Mouse (Mus musculus) C2C12 (cell line): ENCODE data around the gene Ksr2. TPM values are rescaled to one million over a fixed set of nuclear protein-coding genes. Genes with fewer than 3 reads are reported as not detected.

Source experiments
- H3K27me3 ChIP-seq: one replicate; pipeline ENCODE4 v1.6.1; 2011; ENCODE audit not compliant: control insufficient read depth, insufficient read depth, insufficient read length
- H3K36me3 ChIP-seq: one replicate; pipeline ENCODE4 v1.6.1; 2011; ENCODE audit not compliant: control insufficient read depth, insufficient read depth
- H3K4me3 ChIP-seq: one replicate; pipeline ENCODE4 v1.5.1; 2011; ENCODE audit warnings: mild to moderate bottlenecking, control low read depth; ENCODE audit not compliant: poor library complexity, insufficient read depth, severe bottlenecking
- H3K79me2 ChIP-seq: one replicate; pipeline ENCODE4 v1.6.1; 2011; ENCODE audit not compliant: control insufficient read depth, insufficient read depth
- H3K79me3 ChIP-seq: one replicate; pipeline ENCODE4 v1.6.1; 2011; ENCODE audit warnings: low read depth, control low read depth
- H3ac ChIP-seq: one replicate; pipeline ENCODE3; 2011; ENCODE audit warnings: low read depth; ENCODE audit not compliant: control insufficient read depth, insufficient read length
- CEBPB ChIP-seq: IDR thresholded peaks from one replicate; pipeline ENCODE4 v1.6.1; 2011; ENCODE audit warnings: low read depth, mild to moderate bottlenecking, control low read depth, moderate library complexity
- CTCF ChIP-seq: IDR thresholded peaks from one replicate; pipeline ENCODE4 v1.5.1; 2011; ENCODE audit not compliant: control insufficient read depth, insufficient read depth, insufficient read length
- FOSL1 ChIP-seq: IDR thresholded peaks from one replicate; pipeline ENCODE4 v1.8.0; 2011; ENCODE audit warnings: mild to moderate bottlenecking, low read length; ENCODE audit not compliant: poor library complexity, insufficient read depth, severe bottlenecking
- MAX ChIP-seq: IDR thresholded peaks from one replicate; pipeline ENCODE4 v1.6.1; 2011; ENCODE audit warnings: mild to moderate bottlenecking, control low read depth
- MYOD1 ChIP-seq: IDR thresholded peaks from one replicate; pipeline ENCODE4 v1.6.1; 2011; ENCODE audit warnings: low read depth; ENCODE audit not compliant: control insufficient read depth, insufficient read length
- MYOG ChIP-seq: IDR thresholded peaks from one replicate; pipeline ENCODE4 v1.6.1; 2011; ENCODE audit not compliant: control insufficient read depth, insufficient read length; ENCODE audit errors: extremely low read depth
- USF1 ChIP-seq: IDR thresholded peaks from one replicate; pipeline ENCODE4 v1.6.1; 2011; ENCODE audit warnings: low read depth, mild to moderate bottlenecking, control low read depth, moderate library complexity
- polyA plus RNA-seq: library from polyadenylated mRNA; unstranded; fragments of >200 nt; fragmentation: generic; extraction: Trizol; gene quantifications from one replicate; pipeline ENCODE4 v1.2.1, GENCODE M21; 2012; ENCODE audit warnings: missing spikeins

Gene Ksr2
- polyA plus RNA-seq, 1 experiment, result 0.01 TPM

GRCm38 (mm10) chr5:117671362-117671761 lies 257.6 kb downstream of the Ksr2 start:
- H3K27me3 ChIP-seq, result no peaks in the 10 kb centered on the region
- no peak overlapping the region for H3ac ChIP-seq
- H3K79me2 ChIP-seq, result no peaks in the 10 kb centered on the region
- no peaks in the 10 kb centered on the region for H3K36me3 ChIP-seq
- H3K79me3 ChIP-seq, result no peaks in the 10 kb centered on the region
- no peak overlapping the region for H3K4me3 ChIP-seq
- TF ChIP-seq FOSL1, result no peak
- no peak for TF ChIP-seq MYOD1

DNA sequence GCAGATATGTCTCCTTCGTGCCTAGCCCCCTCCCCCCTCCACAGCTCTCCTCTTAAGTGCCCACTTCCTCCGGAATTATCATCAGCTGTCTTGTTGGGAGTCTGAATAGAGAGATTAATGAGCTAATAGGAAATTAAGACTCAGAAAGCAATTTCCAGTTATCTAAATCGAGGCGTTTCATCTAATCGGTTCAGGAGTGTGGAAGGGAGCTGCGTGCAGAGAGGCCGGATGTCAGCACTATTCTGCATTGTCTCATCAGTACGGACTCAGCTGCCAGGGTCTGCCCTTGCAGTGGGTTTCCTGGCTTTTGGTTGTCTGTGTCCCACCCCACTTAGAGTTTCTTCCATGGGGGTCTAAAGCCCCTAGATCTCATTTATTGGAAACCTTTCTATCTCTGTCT lies 262.0 kb downstream of the Ksr2 start:
- Histone ChIP-seq H3K79me2 (no peaks in the 10 kb centered on the region), H3K4me3 (no peak overlapping the region), H3K36me3 (no peaks in the 10 kb centered on the region), H3ac (no peak overlapping the region), H3K79me3 (no peaks in the 10 kb centered on the region), H3K27me3 (no peaks in the 10 kb centered on the region)
- TF ChIP-seq CEBPB (no peak), FOSL1 (no peak), USF1 (no peak), CTCF (no peak), MAX (no peak), MYOD1 (no peak), MYOG (no peak)

DNA sequence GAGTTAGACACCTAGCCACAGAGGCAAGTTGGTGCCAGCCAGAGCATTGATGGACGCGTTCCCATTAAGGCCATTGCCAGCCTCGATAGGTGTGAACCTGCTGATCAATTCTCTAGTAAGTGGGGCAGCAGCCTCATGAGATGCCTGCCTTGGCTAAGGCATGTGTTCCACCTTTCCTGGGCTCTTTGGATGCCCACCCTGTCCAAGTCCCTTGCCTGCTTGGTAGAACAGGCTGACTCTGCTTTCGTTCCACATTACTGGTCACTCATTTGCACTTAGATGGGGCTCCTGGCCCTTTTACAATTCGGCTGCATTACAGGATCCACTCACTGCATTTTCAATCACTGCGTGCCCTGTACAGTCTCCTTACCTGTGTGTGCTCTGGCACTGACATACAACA lies 263.4 kb downstream of the Ksr2 start:
- H3K36me3 ChIP-seq, result no peaks in the 10 kb centered on the region
- H3K79me3 ChIP-seq, result no peaks in the 10 kb centered on the region
- TF ChIP-seq MYOD1, result no peak
- no peak for TF ChIP-seq USF1
- TF ChIP-seq MYOG, result no peak
- TF ChIP-seq MAX, result no peak
- no peak for TF ChIP-seq CEBPB
- TF ChIP-seq FOSL1, result no peak
- no peak for TF ChIP-seq CTCF
- no peak overlapping the region for H3ac ChIP-seq
- no peaks in the 10 kb centered on the region for H3K79me2 ChIP-seq
- H3K27me3 ChIP-seq, result no peaks in the 10 kb centered on the region
- H3K4me3 ChIP-seq, result no peak overlapping the region

DNA sequence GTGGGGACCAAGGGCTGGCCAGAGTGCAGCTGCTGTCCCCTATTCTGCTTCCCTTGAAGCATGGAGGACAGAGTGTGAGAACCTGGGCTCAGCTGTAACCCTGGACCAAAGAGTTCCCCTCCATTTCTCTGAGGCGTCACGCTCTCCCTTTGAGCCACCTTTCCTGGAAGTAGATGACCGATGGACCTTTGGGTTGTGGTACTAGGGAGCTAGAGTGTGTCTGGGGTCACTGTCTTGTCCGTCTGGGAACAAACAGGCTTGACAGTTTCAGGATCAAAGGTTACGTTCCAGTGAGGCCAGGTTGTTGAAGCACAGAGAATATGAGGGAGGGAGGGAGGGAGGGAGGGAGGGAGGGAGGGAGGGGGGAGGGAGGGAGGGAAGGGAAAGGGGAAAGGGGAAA lies 264.6 kb downstream of the Ksr2 start:
- TF ChIP-seq USF1 (no peak), CTCF (no peak), MYOD1 (no peak), CEBPB (no peak), MYOG (no peak), MAX (no peak), FOSL1 (no peak)
- Histone ChIP-seq H3K79me3 (no peaks in the 10 kb centered on the region), H3ac (no peak overlapping the region), H3K79me2 (no peaks in the 10 kb centered on the region), H3K36me3 (no peaks in the 10 kb centered on the region), H3K4me3 (no peak overlapping the region), H3K27me3 (no peaks in the 10 kb centered on the region)

GRCm38 (mm10) chr5:117682226-117682625 lies 268.4 kb downstream of the Ksr2 start:
- no peak overlapping the region for H3ac ChIP-seq
- H3K4me3 ChIP-seq, result no peak overlapping the region
- no peaks in the 10 kb centered on the region for H3K79me3 ChIP-seq
- H3K79me2 ChIP-seq, result no peaks in the 10 kb centered on the region
- no peak for TF ChIP-seq CEBPB
- no peak for TF ChIP-seq MYOG
- TF ChIP-seq FOSL1, result no peak
- TF ChIP-seq MYOD1, result no peak
- no peak for TF ChIP-seq USF1
- no peak for TF ChIP-seq CTCF
- TF ChIP-seq MAX, result no peak
- H3K27me3 ChIP-seq, result no peaks in the 10 kb centered on the region
- H3K36me3 ChIP-seq, result no peaks in the 10 kb centered on the region

- Histone ChIP-seq H3K36me3 (no peaks in the 10 kb centered on the region), H3K4me3 (no peak overlapping the region), H3K27me3 (no peaks in the 10 kb centered on the region), H3K79me2 (no peaks in the 10 kb centered on the region), H3ac (no peak overlapping the region), H3K79me3 (no peaks in the 10 kb centered on the region)
- no peak for TF ChIP-seq USF1
- TF ChIP-seq MAX, result no peak
- no peak for TF ChIP-seq MYOD1
- TF ChIP-seq CTCF, result no peak
- TF ChIP-seq CEBPB, result no peak
- TF ChIP-seq MYOG, result no peak
- TF ChIP-seq FOSL1, result no peak
Observed at GRCm38 (mm10) chr5:117684491-117684890, 270.7 kb downstream of the Ksr2 start.
